Mouse (Mus musculus) right cerebral cortex, adult 18-20 months (tissue): Measurements from ENCODE around the gene C1ql2.

Experiments used
- DNase-seq: peaks from one replicate; pipeline ENCODE4 v3.0.0; 2022; ENCODE audit warnings: mixed read lengths

Gene C1ql2

GRCm38 (mm10) chr1:120389734-120390133, 49.4 kb downstream of the C1ql2 start:
- no peak for DNase-seq

DNA sequence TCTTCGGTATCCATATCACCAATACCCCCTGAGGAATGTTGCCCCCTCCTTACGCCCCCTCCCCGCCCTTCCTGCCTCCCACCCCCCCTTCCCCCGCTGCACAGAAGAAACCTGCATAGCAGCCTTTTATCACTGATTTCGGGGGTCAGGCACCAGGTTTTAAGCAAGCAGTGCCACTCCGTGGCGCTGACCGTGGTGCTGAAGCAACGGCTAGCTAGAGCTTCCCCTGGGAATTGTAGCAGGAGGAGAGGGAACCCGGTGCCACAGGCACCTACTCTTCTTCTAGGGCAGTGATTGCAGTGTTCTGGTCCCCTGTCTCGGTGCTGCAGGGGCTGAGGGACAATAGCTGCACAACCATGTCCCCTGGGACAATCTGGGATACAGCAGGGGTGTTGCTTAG, 50.0 kb downstream of the C1ql2 start:
- no peak for DNase-seq
